Mouse (Mus musculus): ENCODE measurements around the gene Hoxd10. TPM values are rescaled to one million over a fixed set of nuclear protein-coding genes. Genes with fewer than 3 reads are reported as not detected.

The Hoxd10 gene
- total and polyA plus RNA-seq, 2 experiments, result not detected

DNA sequence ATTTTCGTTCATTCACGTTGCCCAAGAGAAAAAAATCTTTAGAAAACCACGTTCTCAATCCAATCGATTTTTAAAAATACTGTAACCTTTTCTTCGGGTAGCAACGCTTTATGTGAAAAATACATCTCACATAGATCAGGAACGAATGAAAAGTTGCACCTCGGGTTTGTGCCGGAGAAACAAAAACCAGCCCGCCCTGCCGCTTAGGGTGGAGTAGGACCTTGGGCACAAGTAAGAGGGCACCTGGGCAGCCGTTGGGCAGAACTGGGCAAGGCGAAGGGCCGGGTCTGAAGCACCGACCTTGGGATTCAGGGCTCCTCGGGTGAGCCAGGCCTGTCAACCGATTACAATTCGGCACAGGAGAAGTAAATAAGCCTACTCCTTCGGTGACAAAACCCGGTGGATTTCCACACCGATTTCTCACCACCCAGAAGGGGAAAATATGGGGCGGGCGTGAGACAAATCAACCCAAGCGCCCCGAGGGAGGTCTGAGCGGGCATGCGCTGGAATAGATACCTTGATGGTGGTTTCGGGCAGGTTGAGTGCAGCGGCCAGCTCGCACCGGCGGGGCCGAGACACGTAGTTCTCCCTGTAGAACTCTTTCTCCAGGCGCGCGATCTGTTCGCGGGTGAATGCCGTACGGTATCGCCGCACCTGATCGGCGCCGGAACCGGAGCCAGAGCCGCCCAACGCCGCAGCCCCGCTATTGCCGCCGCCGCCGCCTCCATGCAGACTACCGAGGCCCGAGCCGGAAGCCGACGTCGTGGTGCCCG is 34.3 kb upstream of the Hoxd10 start:
- Histone ChIP-seq H3K36me3 (ENCODE audit: control insufficient read depth, insufficient read depth, low read length) (no peaks in the 10 kb centered on the region), H3K4me1 (ENCODE audit: control insufficient read depth, insufficient read depth, low read length) (no peaks in the 10 kb centered on the region), H3K79me2 (ENCODE audit: control insufficient read depth, insufficient read depth, low read length) (no peaks in the 10 kb centered on the region), H3K9ac (ENCODE audit: low read depth, low read length) (no peak overlapping the region), H3K4me3 (ENCODE audit: insufficient read depth, low read depth, low read length) (no peak overlapping the region), H3K27ac (replicated peaks; ENCODE audit: insufficient read depth, low read depth, low read length) (no peak overlapping the region), H3K27me3 (ENCODE audit: control insufficient read depth, insufficient read depth, low read length) (peaks cover 41% of the 10 kb centered on the region)
- DNase-seq (ENCODE audit: extremely low read depth, low read depth, low spot score), result no peak
- no peak for TF ChIP-seq POLR2A (IDR thresholded peaks at IDR 0.05; ENCODE audit: extremely low read depth, insufficient read depth, low read length)
- TF ChIP-seq CTCF (IDR thresholded peaks at IDR 0.05; ENCODE audit: low read depth, low read length), result no peak
- 4% methylated on average over 62 of the region's 62 CpGs for WGBS

DNA sequence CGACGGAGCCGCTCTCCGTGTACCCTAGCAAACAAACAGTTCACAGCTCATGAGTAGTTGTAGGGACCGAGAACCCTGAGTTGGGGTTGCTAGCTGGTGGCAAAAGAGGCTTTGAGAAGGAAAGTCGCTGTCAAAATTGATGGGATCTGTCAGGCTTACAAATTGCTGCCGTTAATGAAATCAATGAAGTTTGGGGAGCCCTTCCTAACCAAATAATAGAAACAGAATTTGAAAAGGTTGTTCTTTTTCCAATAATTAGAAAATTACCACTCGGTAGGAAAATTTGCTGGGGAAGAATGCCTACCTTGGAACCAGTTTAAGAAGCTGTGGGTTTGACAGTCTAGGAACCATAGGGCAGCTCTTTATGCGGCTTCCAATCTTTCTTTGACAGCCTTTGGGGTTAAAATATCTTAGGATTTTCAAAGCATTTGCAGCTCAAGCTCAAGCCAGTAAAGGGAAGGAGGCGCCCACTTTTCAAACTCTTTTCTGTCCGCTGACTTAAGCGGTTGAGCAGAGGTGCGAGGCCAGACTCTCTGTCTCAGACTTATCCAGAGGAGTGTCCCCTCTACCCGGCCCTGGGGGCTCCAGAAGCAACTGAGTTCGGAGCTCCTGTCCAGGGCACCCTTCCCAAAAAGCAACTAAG is 33.6 kb upstream of the Hoxd10 start:
- Histone ChIP-seq H3K27ac (replicated peaks; ENCODE audit: insufficient read depth, low read depth, low read length) (no peak overlapping the region), H3K4me3 (ENCODE audit: insufficient read depth, low read depth, low read length) (no peak overlapping the region), H3K36me3 (ENCODE audit: control insufficient read depth, insufficient read depth, low read length) (no peaks in the 10 kb centered on the region), H3K79me2 (ENCODE audit: control insufficient read depth, insufficient read depth, low read length) (no peaks in the 10 kb centered on the region), H3K4me1 (ENCODE audit: control insufficient read depth, insufficient read depth, low read length) (no peaks in the 10 kb centered on the region), H3K27me3 (ENCODE audit: control insufficient read depth, insufficient read depth, low read length) (peaks cover 41% of the 10 kb centered on the region), H3K9ac (ENCODE audit: low read depth, low read length) (no peak overlapping the region)
- DNase-seq (ENCODE audit: extremely low read depth, low read depth, low spot score), result no peak
- TF ChIP-seq CTCF (IDR thresholded peaks at IDR 0.05; ENCODE audit: low read depth, low read length) (no peak), POLR2A (IDR thresholded peaks at IDR 0.05; ENCODE audit: extremely low read depth, insufficient read depth, low read length) (no peak)
- 5% methylated on average over 15 of the region's 15 CpGs for WGBS

DNA sequence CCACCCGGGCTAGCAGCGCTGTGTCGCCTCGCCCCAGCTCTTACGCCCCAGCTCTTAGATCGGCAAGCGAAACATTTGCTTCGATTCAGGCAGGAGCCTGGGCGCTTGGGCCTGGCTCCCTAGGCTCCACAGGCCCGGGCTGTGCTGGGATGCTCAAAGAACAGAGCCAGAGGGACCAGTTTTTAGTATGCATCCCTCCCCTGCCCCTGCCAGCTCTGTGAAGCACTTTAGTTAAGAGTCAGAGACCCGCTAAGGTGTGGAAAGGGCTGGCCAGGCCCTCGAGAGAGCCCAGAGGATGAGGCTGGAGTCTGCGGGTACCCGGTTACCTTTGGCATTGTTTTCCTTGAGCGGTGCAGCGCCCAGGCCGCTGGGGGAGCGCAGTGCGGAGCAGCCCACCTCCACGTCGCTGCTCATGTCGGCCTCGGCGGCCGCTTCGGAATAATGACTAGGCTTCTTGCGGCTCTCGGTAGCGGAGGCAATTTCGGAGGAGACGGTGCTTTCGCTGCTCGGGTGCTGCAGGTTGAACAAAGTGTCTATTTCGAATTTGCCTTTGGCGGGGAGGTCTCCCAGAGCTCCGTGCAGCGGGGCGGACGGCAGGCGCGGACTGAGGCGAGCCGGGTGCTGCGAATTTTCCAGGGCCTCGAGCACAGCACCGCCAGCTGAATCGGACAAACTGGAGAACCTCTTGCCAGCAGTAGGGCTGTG is 32.9 kb upstream of the Hoxd10 start:
- Histone ChIP-seq H3K4me1 (ENCODE audit: control insufficient read depth, insufficient read depth, low read length) (no peaks in the 10 kb centered on the region), H3K27me3 (ENCODE audit: control insufficient read depth, insufficient read depth, low read length) (peaks cover 45% of the 10 kb centered on the region), H3K36me3 (ENCODE audit: control insufficient read depth, insufficient read depth, low read length) (no peaks in the 10 kb centered on the region), H3K27ac (replicated peaks; ENCODE audit: insufficient read depth, low read depth, low read length) (no peak overlapping the region), H3K79me2 (ENCODE audit: control insufficient read depth, insufficient read depth, low read length) (no peaks in the 10 kb centered on the region), H3K9ac (ENCODE audit: low read depth, low read length) (no peak overlapping the region), H3K4me3 (ENCODE audit: insufficient read depth, low read depth, low read length) (no peak overlapping the region)
- TF ChIP-seq POLR2A (IDR thresholded peaks at IDR 0.05; ENCODE audit: extremely low read depth, insufficient read depth, low read length) (no peak), CTCF (IDR thresholded peaks at IDR 0.05; ENCODE audit: low read depth, low read length) (no peak)
- no peak for DNase-seq (ENCODE audit: extremely low read depth, low read depth, low spot score)
- 5% methylated on average over 47 of the region's 47 CpGs for WGBS

DNA sequence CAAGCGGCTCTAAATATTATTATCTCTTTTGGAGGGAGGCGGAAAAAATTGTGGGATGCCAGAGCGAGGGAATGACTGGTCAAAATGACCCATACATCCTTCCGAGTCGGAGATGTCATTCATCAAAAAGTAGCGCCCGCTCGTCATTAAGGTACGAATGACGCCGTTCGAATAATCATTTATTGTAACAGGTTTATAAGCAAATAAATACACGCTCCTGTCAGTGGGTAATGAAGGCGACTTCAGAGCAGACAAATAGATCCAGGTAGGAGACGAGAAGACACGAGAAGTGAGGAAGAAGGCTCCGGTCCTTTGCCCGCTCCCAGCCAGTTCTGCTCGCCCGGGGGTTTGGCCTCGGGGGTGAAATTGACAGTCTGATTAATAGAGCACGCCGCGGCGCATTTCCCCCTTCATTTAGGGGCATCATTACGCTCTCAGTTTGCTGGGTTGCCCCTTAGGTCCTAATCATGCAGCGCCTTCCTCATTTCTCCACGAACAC is 32.2 kb upstream of the Hoxd10 start, which contains the start of gene Evx2:
Evx2 (minus strand) TSS at position 51 of the 499 bp plus-strand sequence.
- no peak for TF ChIP-seq CTCF (IDR thresholded peaks at IDR 0.05; ENCODE audit: low read depth, low read length)
- no peak for TF ChIP-seq POLR2A (IDR thresholded peaks at IDR 0.05; ENCODE audit: extremely low read depth, insufficient read depth, low read length)
- 7% methylated on average over 28 of the region's 28 CpGs for WGBS

DNA sequence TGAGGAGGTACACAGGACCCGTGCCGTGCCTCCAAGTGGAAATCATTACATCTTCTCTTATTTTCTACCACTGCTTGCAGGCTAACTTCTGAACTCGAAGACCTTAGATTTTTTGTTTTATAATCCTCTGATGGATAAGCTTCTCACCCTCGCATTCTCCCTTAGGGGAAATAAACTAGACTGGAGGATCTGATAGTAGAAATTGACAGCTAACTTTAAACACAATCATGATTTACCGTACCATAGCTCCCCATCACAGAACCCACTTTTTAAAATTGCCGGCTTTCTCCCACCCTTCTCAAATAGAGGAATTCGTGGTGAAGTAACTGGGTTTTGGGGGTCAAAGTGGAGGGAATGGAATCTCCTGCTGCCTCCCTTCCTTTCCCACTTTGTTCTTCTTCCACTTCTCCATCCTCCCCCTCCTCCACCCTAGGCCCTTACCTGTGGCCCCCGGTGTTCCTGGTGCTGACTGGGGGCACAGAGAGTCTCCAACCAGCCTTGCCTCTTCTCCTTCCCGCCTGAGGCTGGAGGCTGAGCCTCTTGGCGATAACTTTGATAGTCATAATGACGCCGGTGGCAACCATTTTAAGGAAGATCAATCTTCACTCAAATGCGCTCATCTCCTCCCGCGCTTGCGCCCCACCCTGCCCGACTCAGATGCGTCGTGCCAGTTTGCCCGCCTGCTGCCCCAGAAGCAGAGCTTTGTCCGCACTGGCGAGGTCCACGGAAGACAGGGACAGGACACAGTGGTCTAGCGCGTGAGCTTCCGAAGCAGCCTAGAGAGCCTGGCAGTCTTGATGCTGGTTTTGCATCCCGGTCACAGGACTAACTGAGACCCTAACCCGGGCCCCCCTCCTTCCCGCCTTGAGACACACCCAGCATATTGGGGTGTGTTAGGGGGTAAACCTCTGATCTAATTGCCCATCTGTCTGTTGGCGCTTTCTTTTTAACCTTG is 31.0 kb upstream of the Hoxd10 start:
- Histone ChIP-seq H3K27me3 (ENCODE audit: control insufficient read depth, insufficient read depth, low read length) (peaks cover 33% of the 10 kb centered on the region), H3K4me1 (ENCODE audit: control insufficient read depth, insufficient read depth, low read length) (no peaks in the 10 kb centered on the region), H3K36me3 (ENCODE audit: control insufficient read depth, insufficient read depth, low read length) (no peaks in the 10 kb centered on the region), H3K79me2 (ENCODE audit: control insufficient read depth, insufficient read depth, low read length) (no peaks in the 10 kb centered on the region), H3K4me3 (ENCODE audit: insufficient read depth, low read depth, low read length) (no peak overlapping the region), H3K9ac (ENCODE audit: low read depth, low read length) (no peak overlapping the region), H3K27ac (replicated peaks; ENCODE audit: insufficient read depth, low read depth, low read length) (no peak overlapping the region)
- WGBS, result 9% methylated on average over 30 of the region's 30 CpGs
- no peak for TF ChIP-seq POLR2A (IDR thresholded peaks at IDR 0.05; ENCODE audit: extremely low read depth, insufficient read depth, low read length)
- TF ChIP-seq CTCF (IDR thresholded peaks at IDR 0.05; ENCODE audit: low read depth, low read length), result no peak
- no peak for DNase-seq (ENCODE audit: extremely low read depth, low read depth, low spot score)

More for the DNA sequence above, 32.2 kb upstream of the Hoxd10 start, which contains the start of gene Evx2:
- H3K9ac ChIP-seq (ENCODE audit: low read depth, low read length), result no peak within 1 kb of the TSS
- H3K27me3 ChIP-seq (ENCODE audit: control insufficient read depth, insufficient read depth, low read length), result peaks cover 41% of the 10 kb centered on the region
- no peaks in the 10 kb centered on the region for H3K79me2 ChIP-seq (ENCODE audit: control insufficient read depth, insufficient read depth, low read length)
- H3K4me3 ChIP-seq (ENCODE audit: insufficient read depth, low read depth, low read length), result no peak within 1 kb of the TSS
- no peaks in the 10 kb centered on the region for H3K36me3 ChIP-seq (ENCODE audit: control insufficient read depth, insufficient read depth, low read length)
- DNase-seq (ENCODE audit: extremely low read depth, low read depth, low spot score), result no peak
- no peaks in the 10 kb centered on the region for H3K4me1 ChIP-seq (ENCODE audit: control insufficient read depth, insufficient read depth, low read length)
- no peak within 1 kb of the TSS for H3K27ac ChIP-seq (replicated peaks; ENCODE audit: insufficient read depth, low read depth, low read length)
